Mouse (Mus musculus) kidney, postnatal 0 days (tissue): Measurements from ENCODE around the gene Arl3. TPM values are rescaled to one million over a fixed set of nuclear protein-coding genes. Genes with fewer than 3 reads are reported as not detected.

Experiments used
- ATAC-seq: fragments of 200-750 bp; cut with Nextera tagmentation; replicated peaks from 2 replicates; pipeline ENCODE4 v1.8.0; 2017; ENCODE audit warnings: low read depth, moderate number of reproducible peaks, moderate TSS enrichment, moderate library complexity; ENCODE audit not compliant: low FRiP score
- DNase-seq: peaks from one replicate; pipeline ENCODE4 v3.0.0-alpha.2; 2016; ENCODE audit warnings: low spot score
- H3K27ac ChIP-seq: fragments of 300-500 bp; sonication (generic); 2 replicates; pipeline ENCODE4 v1.5.1; 2014; ENCODE audit warnings: mild to moderate bottlenecking
- H3K27me3 ChIP-seq: fragments of 300-500 bp; sonication (generic); 2 replicates; pipeline ENCODE4 v1.6.1; 2014; ENCODE audit warnings: low read length, mixed read lengths; ENCODE audit not compliant: insufficient read depth
- H3K36me3 ChIP-seq: fragments of 300-500 bp; sonication (generic); 2 replicates; pipeline ENCODE4 v1.6.1; 2014; ENCODE audit warnings: low read length, mixed read lengths; ENCODE audit not compliant: insufficient read depth
- H3K4me1 ChIP-seq: fragments of 300-500 bp; sonication (generic); replicated peaks from 2 replicates; pipeline ENCODE4 v1.6.1; 2014; ENCODE audit warnings: antibody characterized with exemption, low read length, mixed read lengths; ENCODE audit not compliant: insufficient read depth
- H3K4me2 ChIP-seq: fragments of 300-500 bp; sonication (generic); 2 replicates; pipeline ENCODE4 v1.6.1; 2014; ENCODE audit warnings: mild to moderate bottlenecking, low read length, moderate library complexity, mixed read lengths
- H3K4me3 ChIP-seq: fragments of 300-500 bp; sonication (generic); replicated peaks from 2 replicates; pipeline ENCODE4 v1.5.1; 2014; ENCODE audit warnings: low read depth, low read length
- H3K9ac ChIP-seq: fragments of 300-500 bp; sonication (generic); 2 replicates; pipeline ENCODE4 v1.6.1; 2014; ENCODE audit warnings: low read depth, low read length
- H3K9me3 ChIP-seq: fragments of 300-500 bp; sonication (generic); replicated peaks from 2 replicates; pipeline ENCODE4 v1.6.1; 2016; ENCODE audit warnings: low read length, inconsistent platforms, mixed read lengths
- CTCF ChIP-seq: IDR thresholded peaks from 2 replicates; pipeline ENCODE4 v1.5.1; 2016; ENCODE audit warnings: antibody characterized with exemption, low read depth, mild to moderate bottlenecking, moderate library complexity
- WGBS: fragments of 180-500 bp; shearing (Covaris S2); extraction: QIAGEN DNeasy Blood & Tissue Kit; methylation state at CpG from one replicate; pipeline ENCODE4 v1.1.7; 2014; 5-methylcytosine and 5-hydroxymethylcytosine counted together
- polyA plus RNA-seq: library from polyadenylated mRNA; unstranded; fragments of >200 nt; fragmentation: Nextera tagmentation; extraction: Ambion mirVana; gene quantifications from 2 replicates; pipeline ENCODE4 v1.2.1, GENCODE M21; 2015

Gene Arl3
- polyA plus RNA-seq, 1 experiment from 2014 or later, result 96.6 TPM

GRCm38 (mm10) chr19:46502069-46502455 is 70.9 kb downstream of the Arl3 start:
- TF ChIP-seq CTCF, result no peak
- Histone ChIP-seq H3K27ac (peak overlapping the region; percentile 100), H3K4me1 (peaks cover 23% of the 10 kb centered on the region), H3K9me3 (no peaks in the 10 kb centered on the region), H3K4me2 (peak overlapping the region; percentile 91), H3K9ac (peak overlapping the region; percentile 99), H3K27me3 (no peaks in the 10 kb centered on the region), H3K36me3 (peaks cover 19% of the 10 kb centered on the region; the same call in 1 of the 2 replicates), H3K4me3 (peak overlapping the region; percentile 96)
- DNase-seq (peak; percentile 74), ATAC-seq (peak; percentile 1; the same call in 1 of the 2 replicates)
- under 1% methylated on average over 32 of the region's 46 CpGs for WGBS

- H3K9me3 ChIP-seq, result no peaks in the 10 kb centered on the region
- H3K9ac ChIP-seq, result peak within 1 kb of the TSS; percentile 99
- under 1% methylated on average over 52 of the region's 64 CpGs for WGBS
- peaks cover 19% of the 10 kb centered on the region for H3K4me1 ChIP-seq
- 0 out of 2 replicates have a peak, but pooled peaks cover 15% of the 10 kb centered on the region for H3K36me3 ChIP-seq
- ATAC-seq, result peak; percentile 33
- peak within 1 kb of the TSS; percentile 100 for H3K27ac ChIP-seq
- H3K27me3 ChIP-seq, result no peaks in the 10 kb centered on the region
- peak within 1 kb of the TSS; percentile 91 for H3K4me2 ChIP-seq
- TF ChIP-seq CTCF, result no peak
- peak within 1 kb of the TSS; percentile 96 for H3K4me3 ChIP-seq
- DNase-seq, result peak; percentile 92
These were observed 71.5 kb downstream of the Arl3 start, which contains the start of gene Trim8 for GRCm38 (mm10) chr19:46501401-46502068. Gene Trim8, plus strand, starts transcription at chr19:46501702.

DNA sequence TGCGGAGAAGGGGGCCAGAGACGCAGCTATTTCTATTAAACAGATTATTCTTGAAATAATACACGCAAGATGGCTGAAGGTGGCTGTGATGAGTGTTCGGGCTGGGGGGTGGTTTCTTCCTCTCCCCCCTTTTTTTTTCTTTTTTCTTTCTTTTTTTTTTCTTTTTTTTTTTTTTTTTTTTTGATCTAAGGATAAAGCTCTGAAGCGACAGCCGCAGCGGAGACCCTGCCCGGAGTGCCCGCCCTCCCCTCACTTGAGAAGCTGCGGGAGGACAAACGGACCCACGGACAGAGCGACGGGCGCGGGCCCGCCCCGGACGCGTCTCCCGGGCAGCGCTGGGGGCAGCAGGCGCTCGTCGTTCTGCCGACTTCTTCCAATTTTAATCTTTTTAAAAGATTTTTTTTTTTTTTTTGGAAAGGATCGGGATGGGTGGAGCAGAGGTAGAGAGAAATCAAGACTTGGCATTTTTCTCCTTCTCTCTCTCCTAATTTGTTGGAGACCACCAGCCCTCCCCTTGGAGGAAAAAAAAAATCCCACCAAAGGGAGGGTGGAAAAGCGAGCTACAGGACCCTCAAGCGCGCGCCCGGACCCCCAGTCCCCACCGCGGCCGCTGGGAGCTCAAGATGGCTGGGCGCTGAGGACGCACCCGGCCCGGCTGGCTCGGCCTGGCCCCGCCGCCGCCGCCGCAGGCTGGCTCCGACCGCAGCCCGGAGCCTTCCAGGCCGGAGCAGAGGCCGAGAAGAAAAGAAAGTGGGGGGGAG is 72.2 kb downstream of the Arl3 start:
- no peaks in the 10 kb centered on the region for H3K27me3 ChIP-seq
- ATAC-seq, result peak; percentile 4
- peak overlapping the region; percentile 99 for H3K9ac ChIP-seq
- under 1% methylated on average over 46 of the region's 50 CpGs for WGBS
- H3K4me3 ChIP-seq, result peak overlapping the region; percentile 96
- TF ChIP-seq CTCF, result no peak
- H3K4me2 ChIP-seq, result peak overlapping the region; percentile 91
- peak overlapping the region; percentile 100 for H3K27ac ChIP-seq
- no peaks in the 10 kb centered on the region for H3K9me3 ChIP-seq
- peaks cover 11% of the 10 kb centered on the region for H3K4me1 ChIP-seq
- no peak for DNase-seq
- H3K36me3 ChIP-seq, result 0 out of 2 replicates have a peak, but pooled peaks cover 8% of the 10 kb centered on the region

GRCm38 (mm10) chr19:46499836-46500580 is 73.0 kb downstream of the Arl3 start:
- under 1% methylated on average over 44 of the region's 52 CpGs for WGBS
- peak; percentile 78 for ATAC-seq

GRCm38 (mm10) chr19:46499539-46499835 is 73.5 kb downstream of the Arl3 start:
- DNase-seq (no peak), ATAC-seq (no peak)
- H3K4me1 ChIP-seq, result no peaks in the 10 kb centered on the region; the same call in 1 of the 2 replicates
- no peaks in the 10 kb centered on the region for H3K9me3 ChIP-seq
- H3K36me3 ChIP-seq, result no peaks in the 10 kb centered on the region
- no peak for TF ChIP-seq CTCF
- no peak overlapping the region for H3K4me3 ChIP-seq
- H3K4me2 ChIP-seq, result peak overlapping the region; percentile 42
- no peak overlapping the region for H3K9ac ChIP-seq
- no peaks in the 10 kb centered on the region for H3K27me3 ChIP-seq
- WGBS, result 1% methylated on average over 3 of the region's 3 CpGs
- H3K27ac ChIP-seq, result peak overlapping the region; percentile 70

More at GRCm38 (mm10) chr19:46499836-46500580, 73.0 kb downstream of the Arl3 start:
- Histone ChIP-seq H3K27ac (peak overlapping the region; percentile 100), H3K36me3 (0 out of 2 replicates have a peak, but pooled peaks cover under 1% of the 10 kb centered on the region), H3K27me3 (no peaks in the 10 kb centered on the region), H3K4me1 (peaks cover 3% of the 10 kb centered on the region), H3K9ac (peak overlapping the region; percentile 99), H3K9me3 (no peaks in the 10 kb centered on the region), H3K4me3 (peak overlapping the region; percentile 96), H3K4me2 (peak overlapping the region; percentile 91)
- TF ChIP-seq CTCF, result no peak
- peak; percentile 100 for DNase-seq

DNA sequence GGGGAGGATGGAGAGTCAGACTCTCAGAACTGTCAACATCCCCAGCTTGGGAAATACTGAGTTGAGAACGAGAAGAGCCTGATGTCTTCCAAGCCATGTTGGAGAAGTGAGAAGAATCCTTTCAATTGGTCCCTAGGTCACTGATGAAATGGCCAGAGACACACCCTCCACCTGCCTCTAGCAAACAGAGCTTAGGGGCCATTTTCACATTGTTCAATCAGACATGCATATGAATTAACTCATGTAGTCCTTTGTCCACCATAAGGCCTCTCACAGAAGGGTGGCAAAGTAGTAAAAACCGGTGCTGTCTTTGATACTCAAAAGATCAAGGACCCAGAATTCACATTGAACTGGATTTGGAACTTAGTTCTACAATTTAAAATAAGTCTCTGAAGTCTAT is 75.8 kb downstream of the Arl3 start:
- Histone ChIP-seq H3K4me1 (no peaks in the 10 kb centered on the region; the same call in 1 of the 2 replicates), H3K4me2 (no peak overlapping the region), H3K9me3 (no peaks in the 10 kb centered on the region), H3K9ac (no peak overlapping the region), H3K4me3 (no peak overlapping the region), H3K27ac (no peak overlapping the region), H3K27me3 (no peaks in the 10 kb centered on the region), H3K36me3 (no peaks in the 10 kb centered on the region)
- ATAC-seq, result no peak
- TF ChIP-seq CTCF, result no peak
- WGBS, result 61% methylated on average over 2 of the region's 2 CpGs
- no peak for DNase-seq
